Mouse (Mus musculus) E14TG2a.4 (cell line): ENCODE data around the gene Ttll3.

Experiments
- CTCF ChIP-seq: conservative IDR thresholded peaks from 2 replicates; pipeline ENCODE4 v1.5.1; 2014; ENCODE audit warnings: low read length
- NANOG ChIP-seq: IDR thresholded peaks from 2 replicates; pipeline ENCODE4 v1.6.1; 2014; ENCODE audit warnings: borderline replicate concordance, low read length, mixed read lengths
- POU5F1 ChIP-seq: IDR thresholded peaks from 2 replicates; pipeline ENCODE4 v1.6.1; 2014; ENCODE audit warnings: low read length, borderline replicate concordance

GRCm38 (mm10) chr6:113444207-113444965 is 55.3 kb downstream of the Ttll3 start:
- TF ChIP-seq CTCF: no peak
- TF ChIP-seq NANOG: no peak
- no peak for TF ChIP-seq POU5F1
